Mouse (Mus musculus) MEL (cell line): ENCODE data around the gene Ppp1r12a. TPM values are rescaled to one million over a fixed set of nuclear protein-coding genes. Genes with fewer than 3 reads are reported as not detected.

ENCODE experiments used
- BHLHE40 ChIP-seq: IDR thresholded peaks from 2 replicates; pipeline ENCODE4 v1.6.1; 2012; ENCODE audit warnings: low read depth, mild to moderate bottlenecking, inconsistent platforms, low read length, improper control_type of control experiment, borderline replicate concordance
- CTCF ChIP-seq, 3 experiments: IDR thresholded peaks in 2 of 3; conservative IDR thresholded peaks in 1 of 3; 2 replicates each; pipeline ENCODE4 v1.5.1; 2011 to 2012; ENCODE audit warnings: low read length in 3 of 3, low read depth in 2 of 3, mild to moderate bottlenecking in 2 of 3, improper control_type of control experiment in 1 of 3, inconsistent platforms in 1 of 3, mixed read lengths in 1 of 3, moderate library complexity in 1 of 3; ENCODE audit not compliant: control insufficient read depth in 1 of 3, insufficient read depth in 1 of 3, poor library complexity in 1 of 3, severe bottlenecking in 1 of 3
- ETS1 ChIP-seq: IDR thresholded peaks from 2 replicates; pipeline ENCODE4 v1.6.1; 2012; ENCODE audit warnings: low read depth, mild to moderate bottlenecking, inconsistent platforms, low read length, improper control_type of control experiment, moderate library complexity
- MAZ ChIP-seq: IDR thresholded peaks from 2 replicates; pipeline ENCODE4 v1.6.1; 2012; ENCODE audit warnings: low read depth, mild to moderate bottlenecking, inconsistent platforms, low read length, improper control_type of control experiment
- MEF2A ChIP-seq: IDR thresholded peaks from 2 replicates; pipeline ENCODE4 v1.6.1; 2014; ENCODE audit warnings: low read depth, mild to moderate bottlenecking, inconsistent platforms, low read length, improper control_type of control experiment; ENCODE audit not compliant: poor library complexity, insufficient replicate concordance, severe bottlenecking; ENCODE audit errors: extremely low read depth
- MXI1 ChIP-seq: IDR thresholded peaks from 2 replicates; pipeline ENCODE4 v1.6.1; 2011; ENCODE audit warnings: mild to moderate bottlenecking, low read depth, low read length, improper control_type of control experiment
- MYB ChIP-seq: IDR thresholded peaks from 2 replicates; pipeline ENCODE4 v1.6.1; 2011; ENCODE audit warnings: mild to moderate bottlenecking, low read depth, low read length, improper control_type of control experiment
- MYC ChIP-seq: IDR thresholded peaks from 2 replicates; pipeline ENCODE4 v1.6.1; 2011; ENCODE audit warnings: low read depth, mild to moderate bottlenecking, low read length, improper control_type of control experiment, moderate library complexity
- RAD21 ChIP-seq: IDR thresholded peaks from 2 replicates; pipeline ENCODE4 v1.6.1; 2011; ENCODE audit warnings: mild to moderate bottlenecking, low read depth, low read length, improper control_type of control experiment
- TAL1 ChIP-seq: IDR thresholded peaks from 2 replicates; pipeline ENCODE4 v1.6.1; 2012; ENCODE audit warnings: mild to moderate bottlenecking, inconsistent platforms, low read length, moderate library complexity, mixed read lengths
- USF1 ChIP-seq: IDR thresholded peaks from 2 replicates; pipeline ENCODE4 v1.6.1; 2014; ENCODE audit warnings: low read depth, mild to moderate bottlenecking, inconsistent platforms, low read length, improper control_type of control experiment, moderate library complexity
- ZNF384 ChIP-seq: IDR thresholded peaks from 2 replicates; pipeline ENCODE4 v1.6.1; 2012; ENCODE audit warnings: low read depth, mild to moderate bottlenecking, inconsistent platforms, low read length, improper control_type of control experiment
- polyA plus RNA-seq, 2 experiments: library from polyadenylated mRNA; stranded (reverse) in 1 of 2; unstranded in 1 of 2; fragments of >175 nt in 1 of 2; fragments of >200 nt in 1 of 2; gene quantifications; 2 replicates each; pipeline versions ENCODE4 v1.2.1 to v1.2.4; 2012; ENCODE audit warnings: low replicate concordance in 2 of 2, low read depth in 1 of 2; ENCODE audit not compliant: insufficient read length in 2 of 2, insufficient read depth in 1 of 2, missing spikeins in 1 of 2
- total RNA-seq: library from RNA; depleted of rRNA; stranded (reverse); fragments of 300-350 nt; gene quantifications from 2 replicates; pipeline ENCODE4 v1.2.3, GENCODE M21; 2012; rRNA removed

Ppp1r12a gene
- total and polyA plus RNA-seq, 3 experiments, result 46.5 to 86.6 (median 59.1) TPM

DNA sequence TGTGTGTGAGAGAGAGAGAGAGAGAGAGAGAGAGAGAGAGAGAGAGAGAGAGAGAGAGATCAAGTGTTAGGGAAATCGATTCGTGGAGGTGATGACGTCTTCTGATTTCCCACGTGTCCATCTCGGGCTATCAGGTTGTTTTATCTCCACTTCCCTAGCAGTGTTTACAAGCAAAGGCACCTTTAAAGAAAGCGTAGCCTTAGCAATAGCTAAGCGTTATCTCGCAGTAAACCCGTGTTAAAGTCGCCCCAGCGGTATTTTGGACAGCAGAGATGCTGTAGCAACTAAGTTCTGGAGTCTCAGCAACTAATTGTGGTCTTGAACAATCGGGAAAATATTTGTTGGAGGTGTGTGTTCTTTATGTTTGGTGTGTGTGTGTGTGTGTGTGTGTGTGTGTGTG is 171.6 kb downstream of the Ppp1r12a start (continued):
- TF ChIP-seq BHLHE40 (peak; percentile 60; the same call in 1 of the 2 replicates), RAD21 (no peak), CTCF (IDR thresholded peaks at IDR 0.05 in 2 of 3, conservative IDR thresholded peaks at IDR 0.05 in 1 of 3; ENCODE audit: control insufficient read depth in 1 of 3, insufficient read depth in 1 of 3, low read depth in 2 of 3, low read length in 3 of 3, poor library complexity in 1 of 3, severe bottlenecking in 1 of 3) (no peak), USF1 (peak; percentile 72), MYB (no peak), ETS1 (peak; percentile 82), MYC (peak; percentile 69; the same call in 1 of the 2 replicates), TAL1 (no peak), MAZ (no peak), MXI1 (peak; percentile 79), ZNF384 (no peak), MEF2A (no peak)

Other genes with a start within 250 kb of the Ppp1r12a start
- gene Pawr, start 169.9 kb downstream of the Ppp1r12a start, total RNA-seq, result 19.1 and 20.7 TPM in 2 replicates
- 10 to 100 TPM in 1 of 2 experiments, not detected in 1; 29.6 TPM for gene Pawr, start 169.9 kb downstream of the Ppp1r12a start, polyA plus RNA-seq